Mouse (Mus musculus): ENCODE measurements around the gene Sema4d. TPM values are rescaled to one million over a fixed set of nuclear protein-coding genes. Genes with fewer than 3 reads are reported as not detected.
A peak's percentile ranks its signal among the peaks of the same experiment; 100 is the strongest.

Gene Sema4d
- total and polyA plus RNA-seq, 2 experiments from 2014 or later: 11.6 to 18.2 TPM

GRCm38 (mm10) chr13:51731474-51731873 is 62.1 kb downstream of the Sema4d start:
- DNase-seq (ENCODE audit: low spot score) (no peak), ATAC-seq (ENCODE audit: insufficient read depth, low read depth) (no peak)
- 90% methylated on average over 7 of the region's 7 CpGs for WGBS

GRCm38 (mm10) chr13:51729887-51730361 is 63.6 kb downstream of the Sema4d start:
- ATAC-seq (ENCODE audit: insufficient read depth, low read depth): peak; percentile 34; the same call in 1 of the 2 replicates
- TF ChIP-seq CTCF (IDR thresholded peaks at IDR 0.05; ENCODE audit: low read depth): peak; percentile 49
- no peak for TF ChIP-seq EP300 (IDR thresholded peaks at IDR 0.05; ENCODE audit: low read depth)
- WGBS: 7% methylated on average over 4 of the region's 4 CpGs
- Histone ChIP-seq H3K9me3 (replicated peaks; ENCODE audit: control insufficient read depth, low read length) (no peaks in the 10 kb centered on the region), H3K27me3 (ENCODE audit: control insufficient read depth, insufficient read depth, low read length) (no peaks in the 10 kb centered on the region), H3K36me3 (replicated peaks; ENCODE audit: control insufficient read depth, insufficient read depth, low read length) (no peaks in the 10 kb centered on the region), H3K27ac (ENCODE audit: low read depth) (no peak overlapping the region), H3K9ac (replicated peaks; ENCODE audit: low read depth, low read length) (no peak overlapping the region), H3K4me3 (ENCODE audit: low read depth, low read length) (no peak overlapping the region), H3K4me1 (ENCODE audit: control insufficient read depth, insufficient read depth) (peaks cover 10% of the 10 kb centered on the region; the same call in 1 of the 2 replicates), H3K4me2 (ENCODE audit: low read depth, low read length) (no peak overlapping the region)
- no peak for DNase-seq (ENCODE audit: low spot score)

More at GRCm38 (mm10) chr13:51731474-51731873, 62.1 kb downstream of the Sema4d start:
- Histone ChIP-seq H3K4me1 (ENCODE audit: control insufficient read depth, insufficient read depth) (peaks cover 14% of the 10 kb centered on the region; the same call in 1 of the 2 replicates), H3K27ac (ENCODE audit: low read depth) (no peak overlapping the region), H3K27me3 (ENCODE audit: control insufficient read depth, insufficient read depth, low read length) (no peaks in the 10 kb centered on the region), H3K4me3 (ENCODE audit: low read depth, low read length) (no peak overlapping the region), H3K4me2 (ENCODE audit: low read depth, low read length) (no peak overlapping the region), H3K9me3 (replicated peaks; ENCODE audit: control insufficient read depth, low read length) (no peaks in the 10 kb centered on the region), H3K36me3 (replicated peaks; ENCODE audit: control insufficient read depth, insufficient read depth, low read length) (no peaks in the 10 kb centered on the region), H3K9ac (replicated peaks; ENCODE audit: low read depth, low read length) (no peak overlapping the region)
- TF ChIP-seq CTCF (IDR thresholded peaks at IDR 0.05; ENCODE audit: low read depth) (no peak), EP300 (IDR thresholded peaks at IDR 0.05; ENCODE audit: low read depth) (no peak)

GRCm38 (mm10) chr13:51727364-51727763 is 66.2 kb downstream of the Sema4d start:
- DNase-seq (ENCODE audit: low spot score) (no peak), ATAC-seq (ENCODE audit: insufficient read depth, low read depth) (no peak)
- no peaks in the 10 kb centered on the region for H3K27me3 ChIP-seq (ENCODE audit: control insufficient read depth, insufficient read depth, low read length)
- no peak overlapping the region for H3K9ac ChIP-seq (replicated peaks; ENCODE audit: low read depth, low read length)
- no peak overlapping the region for H3K4me2 ChIP-seq (ENCODE audit: low read depth, low read length)
- no peak overlapping the region for H3K27ac ChIP-seq (ENCODE audit: low read depth)
- no peaks in the 10 kb centered on the region for H3K36me3 ChIP-seq (replicated peaks; ENCODE audit: control insufficient read depth, insufficient read depth, low read length)
- H3K4me1 ChIP-seq (ENCODE audit: control insufficient read depth, insufficient read depth): peaks cover 10% of the 10 kb centered on the region; the same call in 1 of the 2 replicates
- no peak overlapping the region for H3K4me3 ChIP-seq (ENCODE audit: low read depth, low read length)
- 53% methylated on average over 7 of the region's 7 CpGs for WGBS
- no peaks in the 10 kb centered on the region for H3K9me3 ChIP-seq (replicated peaks; ENCODE audit: control insufficient read depth, low read length)
- TF ChIP-seq EP300 (IDR thresholded peaks at IDR 0.05; ENCODE audit: low read depth) (no peak), CTCF (IDR thresholded peaks at IDR 0.05; ENCODE audit: low read depth) (no peak)

- H3K27me3 ChIP-seq (ENCODE audit: control insufficient read depth, insufficient read depth, low read length): no peaks in the 10 kb centered on the region
- no peaks in the 10 kb centered on the region for H3K9me3 ChIP-seq (replicated peaks; ENCODE audit: control insufficient read depth, low read length)
- no peak overlapping the region for H3K27ac ChIP-seq (ENCODE audit: low read depth)
- H3K4me1 ChIP-seq (ENCODE audit: control insufficient read depth, insufficient read depth): peaks cover 10% of the 10 kb centered on the region; the same call in 1 of the 2 replicates
- H3K4me2 ChIP-seq (ENCODE audit: low read depth, low read length): no peak overlapping the region
- 77% methylated on average over 8 of the region's 8 CpGs for WGBS
- no peak overlapping the region for H3K4me3 ChIP-seq (ENCODE audit: low read depth, low read length)
- no peak overlapping the region for H3K9ac ChIP-seq (replicated peaks; ENCODE audit: low read depth, low read length)
- no peak for ATAC-seq (ENCODE audit: insufficient read depth, low read depth)
- no peak for TF ChIP-seq CTCF (IDR thresholded peaks at IDR 0.05; ENCODE audit: low read depth)
- TF ChIP-seq EP300 (IDR thresholded peaks at IDR 0.05; ENCODE audit: low read depth): no peak
- no peak for DNase-seq (ENCODE audit: low spot score)
- no peaks in the 10 kb centered on the region for H3K36me3 ChIP-seq (replicated peaks; ENCODE audit: control insufficient read depth, insufficient read depth, low read length)
These were observed 67.5 kb downstream of the Sema4d start for GRCm38 (mm10) chr13:51725926-51726574.

- DNase-seq (ENCODE audit: low spot score) (no peak), ATAC-seq (ENCODE audit: insufficient read depth, low read depth) (no peak)
- Histone ChIP-seq H3K4me3 (ENCODE audit: low read depth, low read length) (no peak overlapping the region), H3K27me3 (ENCODE audit: control insufficient read depth, insufficient read depth, low read length) (no peaks in the 10 kb centered on the region), H3K4me2 (ENCODE audit: low read depth, low read length) (no peak overlapping the region), H3K27ac (ENCODE audit: low read depth) (no peak overlapping the region), H3K4me1 (ENCODE audit: control insufficient read depth, insufficient read depth) (peaks cover 9% of the 10 kb centered on the region; the same call in 1 of the 2 replicates), H3K9me3 (replicated peaks; ENCODE audit: control insufficient read depth, low read length) (no peaks in the 10 kb centered on the region), H3K36me3 (replicated peaks; ENCODE audit: control insufficient read depth, insufficient read depth, low read length) (no peaks in the 10 kb centered on the region), H3K9ac (replicated peaks; ENCODE audit: low read depth, low read length) (no peak overlapping the region)
- 90% methylated on average over 7 of the region's 7 CpGs for WGBS
- TF ChIP-seq CTCF (IDR thresholded peaks at IDR 0.05; ENCODE audit: low read depth) (no peak), EP300 (IDR thresholded peaks at IDR 0.05; ENCODE audit: low read depth) (no peak)
These were observed 68.1 kb downstream of the Sema4d start for GRCm38 (mm10) chr13:51725446-51725845.
